Mouse (Mus musculus) bone marrow macrophage, adult 2 months (primary cell): ENCODE data around the gene Anxa9. TPM values are rescaled to one million over a fixed set of nuclear protein-coding genes. Genes with fewer than 3 reads are reported as not detected.

Experiments
- H3K27ac ChIP-seq: 2 replicates; pipeline ENCODE4 v1.5.1; 2012; ENCODE audit warnings: low read depth, low read length; ENCODE audit not compliant: insufficient read depth
- H3K4me1 ChIP-seq: 2 replicates; pipeline ENCODE4 v1.6.1; 2012; ENCODE audit warnings: low read length; ENCODE audit not compliant: control insufficient read depth, insufficient read depth
- H3K4me3 ChIP-seq: 2 replicates; pipeline ENCODE4 v1.5.1; 2012; ENCODE audit warnings: mild to moderate bottlenecking, low read length, moderate library complexity; ENCODE audit not compliant: insufficient read depth
- CTCF ChIP-seq: IDR thresholded peaks from 2 replicates; pipeline ENCODE4 v1.5.1; 2012; ENCODE audit warnings: low read depth, mild to moderate bottlenecking, low read length, moderate library complexity
- POLR2A ChIP-seq: IDR thresholded peaks from 2 replicates; pipeline ENCODE4 v1.6.1; 2012; ENCODE audit warnings: mild to moderate bottlenecking, low read depth, low read length, borderline replicate concordance
- polyA plus RNA-seq: library from polyadenylated mRNA; stranded (reverse); fragments of >200 nt; gene quantifications from 2 replicates; pipeline ENCODE4 v1.2.4, GENCODE M21; 2012; ENCODE audit not compliant: missing spikeins, insufficient read depth, insufficient read length

Anxa9 gene
- polyA plus RNA-seq, 1 experiment: 11.1 TPM

GRCm38 (mm10) chr3:95280747-95281146 lies 26.2 kb downstream of the Anxa9 start:
- TF ChIP-seq CTCF: no peak
- TF ChIP-seq POLR2A: no peak
- H3K27ac ChIP-seq: peak overlapping the region; percentile 39
- peaks cover 42% of the 10 kb centered on the region for H3K4me1 ChIP-seq
- H3K4me3 ChIP-seq: peak overlapping the region; percentile 75

GRCm38 (mm10) chr3:95277149-95277551 lies 29.8 kb downstream of the Anxa9 start:
- no peak for TF ChIP-seq CTCF
- no peak for TF ChIP-seq POLR2A
- Histone ChIP-seq H3K27ac (no peak overlapping the region), H3K4me1 (peaks cover 38% of the 10 kb centered on the region), H3K4me3 (no peak overlapping the region)

GRCm38 (mm10) chr3:95276428-95276934 lies 30.5 kb downstream of the Anxa9 start:
- Histone ChIP-seq H3K4me3 (no peak overlapping the region), H3K27ac (no peak overlapping the region), H3K4me1 (peaks cover 38% of the 10 kb centered on the region)
- no peak for TF ChIP-seq CTCF
- TF ChIP-seq POLR2A: no peak

- H3K4me1 ChIP-seq: peaks cover 33% of the 10 kb centered on the region
- H3K4me3 ChIP-seq: no peak overlapping the region
- no peak overlapping the region for H3K27ac ChIP-seq
- TF ChIP-seq CTCF (no peak), POLR2A (no peak)
Observed at GRCm38 (mm10) chr3:95275161-95275560, 31.8 kb downstream of the Anxa9 start.

- TF ChIP-seq CTCF: no peak
- no peak for TF ChIP-seq POLR2A
- peaks cover 29% of the 10 kb centered on the region for H3K4me1 ChIP-seq
Observed at GRCm38 (mm10) chr3:95274453-95274852, 32.5 kb downstream of the Anxa9 start.

GRCm38 (mm10) chr3:95273471-95273870 lies 33.5 kb downstream of the Anxa9 start:
- Histone ChIP-seq H3K4me3 (no peak overlapping the region), H3K4me1 (peaks cover 25% of the 10 kb centered on the region), H3K27ac (no peak overlapping the region)
- TF ChIP-seq POLR2A (no peak), CTCF (no peak)

More at GRCm38 (mm10) chr3:95274453-95274852, 32.5 kb downstream of the Anxa9 start:
- Histone ChIP-seq H3K27ac (no peak overlapping the region), H3K4me3 (no peak overlapping the region)

- H3K4me3 ChIP-seq: no peak overlapping the region
- no peak overlapping the region for H3K27ac ChIP-seq
- TF ChIP-seq POLR2A (no peak), CTCF (no peak)
- peaks cover 18% of the 10 kb centered on the region for H3K4me1 ChIP-seq
Observed at GRCm38 (mm10) chr3:95270766-95271364, 36.1 kb downstream of the Anxa9 start.

GRCm38 (mm10) chr3:95269789-95270188 lies 37.2 kb downstream of the Anxa9 start:
- H3K4me1 ChIP-seq: peaks cover 10% of the 10 kb centered on the region
- H3K4me3 ChIP-seq: no peak overlapping the region
- no peak overlapping the region for H3K27ac ChIP-seq
- TF ChIP-seq POLR2A: no peak
- no peak for TF ChIP-seq CTCF

GRCm38 (mm10) chr3:95267855-95268254 lies 39.1 kb downstream of the Anxa9 start:
- TF ChIP-seq POLR2A (no peak), CTCF (no peak)
- Histone ChIP-seq H3K4me3 (no peak overlapping the region), H3K27ac (no peak overlapping the region), H3K4me1 (peaks cover 16% of the 10 kb centered on the region)

- H3K4me1 ChIP-seq: peaks cover 20% of the 10 kb centered on the region
Observed at GRCm38 (mm10) chr3:95266052-95266451, 40.9 kb downstream of the Anxa9 start.

GRCm38 (mm10) chr3:95264724-95265123 lies 42.3 kb downstream of the Anxa9 start:
- Histone ChIP-seq H3K4me1 (peaks cover 20% of the 10 kb centered on the region), H3K27ac (no peak overlapping the region), H3K4me3 (no peak overlapping the region)
- TF ChIP-seq POLR2A: no peak
- no peak for TF ChIP-seq CTCF

More at GRCm38 (mm10) chr3:95266052-95266451, 40.9 kb downstream of the Anxa9 start:
- TF ChIP-seq CTCF: no peak
- TF ChIP-seq POLR2A: no peak
- no peak overlapping the region for H3K4me3 ChIP-seq
- no peak overlapping the region for H3K27ac ChIP-seq
